Mouse (Mus musculus) heart, embryonic 15.5 days (tissue): ENCODE measurements around the gene Zfp14. TPM values are rescaled to one million over a fixed set of nuclear protein-coding genes. Genes with fewer than 3 reads are reported as not detected.

Experiments
- ATAC-seq: fragments of 200-750 bp; cut with Nextera tagmentation; replicated peaks from 2 replicates; pipeline ENCODE4 v1.8.0; 2017; ENCODE audit warnings: low read depth, moderate TSS enrichment; ENCODE audit not compliant: insufficient number of reproducible peaks, insufficient read depth, low FRiP score
- H3K27ac ChIP-seq: fragments of 300-500 bp; sonication (generic); 2 replicates; pipeline ENCODE4 v1.5.1; 2015; ENCODE audit warnings: mild to moderate bottlenecking, inconsistent platforms
- H3K27me3 ChIP-seq: fragments of 300-500 bp; sonication (generic); 2 replicates; pipeline ENCODE4 v1.6.1; 2015; ENCODE audit warnings: inconsistent platforms
- H3K36me3 ChIP-seq: fragments of 300-500 bp; sonication (generic); 2 replicates; pipeline ENCODE4 v1.6.1; 2015; ENCODE audit warnings: mild to moderate bottlenecking, inconsistent platforms
- H3K4me1 ChIP-seq: fragments of 300-500 bp; sonication (generic); replicated peaks from 2 replicates; pipeline ENCODE4 v1.6.1; 2015; ENCODE audit warnings: inconsistent platforms
- H3K4me2 ChIP-seq: fragments of 300-500 bp; sonication (generic); 2 replicates; pipeline ENCODE4 v1.6.1; 2015; ENCODE audit warnings: inconsistent platforms, mild to moderate bottlenecking, moderate library complexity
- H3K4me3 ChIP-seq: fragments of 300-500 bp; sonication (generic); 2 replicates; pipeline ENCODE4 v1.5.1; 2015; ENCODE audit warnings: mild to moderate bottlenecking, inconsistent platforms
- H3K9ac ChIP-seq: fragments of 300-500 bp; sonication (generic); 2 replicates; pipeline ENCODE4 v1.6.1; 2015; ENCODE audit warnings: mild to moderate bottlenecking, inconsistent platforms
- H3K9me3 ChIP-seq: fragments of 300-500 bp; sonication (generic); replicated peaks from 2 replicates; pipeline ENCODE4 v1.6.1; 2016; ENCODE audit warnings: inconsistent platforms
- WGBS: fragments of 180-500 bp; shearing (Covaris S2); methylation state at CpG from one replicate; pipeline ENCODE4 v1.1.7; 2015; ENCODE audit warnings: mixed read lengths; 5-methylcytosine and 5-hydroxymethylcytosine counted together
- polyA plus RNA-seq: library from polyadenylated mRNA; unstranded; fragments of >200 nt; fragmentation: Nextera tagmentation; extraction: Ambion mirVana; gene quantifications from 2 replicates; pipeline ENCODE4 v1.2.1, GENCODE M21; 2015

Zfp14 gene
- polyA plus RNA-seq, 1 experiment from 2014 or later, result 3.3 TPM

DNA sequence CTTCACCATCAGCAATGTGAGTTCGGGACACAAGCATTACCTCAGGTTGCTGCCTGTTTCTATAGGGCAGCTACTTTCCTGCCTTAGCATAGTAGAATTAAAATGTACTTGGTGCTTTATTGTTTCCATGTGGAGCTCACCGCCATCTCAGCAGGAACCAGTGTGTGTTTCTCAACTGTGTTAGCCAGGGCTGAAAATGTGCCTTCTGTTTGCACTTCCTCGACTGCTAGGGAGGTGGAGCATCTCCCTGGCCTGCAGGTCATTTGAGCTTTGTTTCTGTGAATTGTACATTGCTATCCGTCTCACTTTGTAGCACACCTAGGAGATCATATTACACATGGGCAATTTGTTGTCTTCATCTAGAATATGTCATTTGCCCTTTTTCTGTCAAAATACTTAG lies 23.8 kb downstream of the Zfp14 start:
- Histone ChIP-seq H3K27ac (no peak overlapping the region), H3K9me3 (no peaks in the 10 kb centered on the region), H3K36me3 (peaks cover 50% of the 10 kb centered on the region), H3K4me3 (no peak overlapping the region), H3K9ac (no peak overlapping the region), H3K4me1 (0 out of 2 replicates have a peak, but pooled peaks cover 3% of the 10 kb centered on the region), H3K4me2 (no peak overlapping the region), H3K27me3 (no peaks in the 10 kb centered on the region)
- no peak for ATAC-seq
- 78% methylated on average over 4 of the region's 4 CpGs for WGBS

DNA sequence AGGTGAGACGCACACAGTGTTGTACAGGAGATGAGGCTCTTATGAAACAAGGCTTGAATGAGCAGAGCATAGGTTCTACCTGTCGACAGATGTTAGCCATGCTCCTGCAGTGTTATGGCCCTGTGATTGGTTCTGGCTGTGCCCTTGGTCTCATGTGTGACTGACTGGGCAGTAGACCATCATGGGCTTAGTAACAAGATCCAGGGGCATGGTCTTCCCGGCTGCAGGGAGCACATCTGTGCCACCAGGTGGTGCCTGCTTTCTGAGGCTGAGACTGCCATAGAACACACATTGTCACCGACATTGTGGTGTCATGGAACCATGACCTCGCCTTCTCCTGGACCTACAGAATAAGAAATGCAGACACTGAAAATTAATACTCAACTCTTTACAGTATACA lies 25.8 kb downstream of the Zfp14 start:
- ATAC-seq, result no peak
- no peaks in the 10 kb centered on the region for H3K27me3 ChIP-seq
- no peak overlapping the region for H3K27ac ChIP-seq
- H3K36me3 ChIP-seq, result peaks cover 67% of the 10 kb centered on the region
- no peaks in the 10 kb centered on the region for H3K9me3 ChIP-seq
- H3K9ac ChIP-seq, result no peak overlapping the region
- WGBS, result 77% methylated on average over 5 of the region's 5 CpGs
- no peak overlapping the region for H3K4me2 ChIP-seq
- H3K4me1 ChIP-seq, result 0 out of 2 replicates have a peak, but pooled peaks cover 3% of the 10 kb centered on the region
- no peak overlapping the region for H3K4me3 ChIP-seq

DNA sequence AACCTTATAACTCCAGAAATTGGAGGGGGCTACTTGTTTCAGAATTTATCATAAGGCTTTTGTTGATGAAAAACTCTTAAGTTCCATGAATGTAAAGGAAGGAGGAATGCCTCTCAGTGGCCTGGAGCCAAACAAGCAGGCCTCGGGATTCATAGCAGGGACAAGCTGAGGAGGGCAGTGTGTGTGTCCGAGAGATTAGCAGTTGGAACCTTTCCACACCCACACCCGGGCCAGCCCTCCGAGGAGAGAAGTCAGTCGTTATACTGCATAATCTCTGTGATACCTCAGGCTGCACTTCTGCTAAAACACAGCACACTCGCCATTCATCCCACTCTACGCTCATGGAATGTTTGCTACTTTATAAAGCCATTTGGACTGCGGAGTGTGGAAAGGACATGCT lies 27.4 kb downstream of the Zfp14 start:
- Histone ChIP-seq H3K9ac (no peak overlapping the region), H3K27ac (no peak overlapping the region), H3K27me3 (no peaks in the 10 kb centered on the region), H3K4me2 (no peak overlapping the region), H3K4me1 (0 out of 2 replicates have a peak, but pooled peaks cover 3% of the 10 kb centered on the region), H3K4me3 (no peak overlapping the region), H3K9me3 (no peaks in the 10 kb centered on the region), H3K36me3 (peaks cover 80% of the 10 kb centered on the region)
- 59% methylated on average over 8 of the region's 8 CpGs for WGBS
- ATAC-seq, result no peak

DNA sequence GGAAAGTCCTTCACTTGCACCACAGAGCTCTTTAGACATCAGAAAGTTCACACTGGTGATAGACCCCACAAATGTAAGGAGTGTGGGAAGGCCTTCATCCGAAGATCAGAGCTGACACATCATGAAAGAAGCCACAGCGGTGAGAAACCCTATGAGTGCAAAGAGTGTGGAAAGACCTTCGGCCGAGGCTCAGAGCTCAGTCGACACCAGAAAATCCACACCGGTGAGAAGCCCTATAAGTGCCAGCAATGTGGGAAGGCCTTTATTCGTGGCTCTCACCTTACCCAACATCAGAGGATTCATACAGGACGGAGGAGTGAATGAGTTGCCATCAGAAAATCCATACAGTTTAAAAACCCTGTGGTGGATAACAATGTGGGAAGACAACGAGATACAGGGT lies 27.9 kb downstream of the Zfp14 start:
- WGBS, result 89% methylated on average over 9 of the region's 9 CpGs

DNA sequence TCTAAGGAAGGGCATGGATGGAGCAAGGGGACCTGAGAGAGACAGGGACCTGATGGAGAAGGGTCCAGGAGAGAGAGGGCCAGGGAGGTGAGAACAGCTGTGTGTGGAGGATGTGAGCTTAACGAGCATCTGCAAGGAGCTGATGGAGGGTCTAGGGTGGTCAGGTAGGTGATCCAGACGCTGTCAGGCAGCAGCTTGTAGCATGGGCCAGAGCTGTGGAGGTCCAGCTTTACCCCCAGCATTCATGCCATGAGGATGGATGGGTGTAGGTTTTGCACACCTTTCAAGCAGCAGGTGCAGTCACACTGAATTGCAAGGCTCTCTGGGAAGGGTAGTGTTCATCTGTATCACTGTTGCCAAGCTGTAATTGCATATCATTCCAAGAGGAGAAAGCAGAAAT lies 31.6 kb downstream of the Zfp14 start:
- ATAC-seq, result no peak
- 83% methylated on average over 2 of the region's 2 CpGs for WGBS
- H3K9me3 ChIP-seq, result no peaks in the 10 kb centered on the region

More for the DNA sequence above, 27.9 kb downstream of the Zfp14 start:
- Histone ChIP-seq H3K4me2 (no peak overlapping the region), H3K9me3 (no peaks in the 10 kb centered on the region), H3K4me3 (no peak overlapping the region), H3K4me1 (0 out of 2 replicates have a peak, but pooled peaks cover 3% of the 10 kb centered on the region), H3K27ac (no peak overlapping the region), H3K36me3 (peaks cover 85% of the 10 kb centered on the region), H3K9ac (no peak overlapping the region), H3K27me3 (no peaks in the 10 kb centered on the region)
- ATAC-seq, result no peak

DNA sequence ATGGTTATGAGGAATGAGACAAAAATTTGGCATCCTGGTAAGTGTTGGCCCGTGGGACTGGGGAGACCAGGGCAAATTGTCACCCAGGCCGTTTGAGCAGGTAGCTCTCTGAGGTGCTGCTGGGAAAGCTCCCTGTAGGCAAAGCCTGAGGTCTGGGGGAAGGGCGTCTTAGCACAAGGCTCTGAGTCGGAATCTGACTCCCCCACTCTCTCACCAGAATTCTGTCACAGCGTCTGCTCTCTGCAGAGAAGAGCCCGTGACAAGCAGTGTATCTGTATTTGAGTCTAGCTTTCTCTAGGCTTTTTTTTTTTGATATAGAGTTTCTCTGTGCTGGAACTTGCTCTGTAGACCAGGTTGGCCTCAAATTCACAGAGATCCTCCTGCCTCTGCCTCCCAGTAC lies 34.0 kb downstream of the Zfp14 start:
- no peak overlapping the region for H3K4me3 ChIP-seq
- ATAC-seq, result no peak
- no peaks in the 10 kb centered on the region for H3K4me1 ChIP-seq
- H3K9ac ChIP-seq, result no peak overlapping the region
- no peaks in the 10 kb centered on the region for H3K27me3 ChIP-seq
- no peak overlapping the region for H3K27ac ChIP-seq
- no peaks in the 10 kb centered on the region for H3K9me3 ChIP-seq
- 90% methylated on average over 6 of the region's 6 CpGs for WGBS
- peaks cover 85% of the 10 kb centered on the region for H3K36me3 ChIP-seq
- no peak overlapping the region for H3K4me2 ChIP-seq

More for the DNA sequence above, 31.6 kb downstream of the Zfp14 start:
- Histone ChIP-seq H3K9ac (no peak overlapping the region), H3K27me3 (no peaks in the 10 kb centered on the region), H3K27ac (no peak overlapping the region), H3K4me2 (no peak overlapping the region), H3K36me3 (peaks cover 91% of the 10 kb centered on the region), H3K4me1 (0 out of 2 replicates have a peak, but pooled peaks cover 3% of the 10 kb centered on the region), H3K4me3 (no peak overlapping the region)

DNA sequence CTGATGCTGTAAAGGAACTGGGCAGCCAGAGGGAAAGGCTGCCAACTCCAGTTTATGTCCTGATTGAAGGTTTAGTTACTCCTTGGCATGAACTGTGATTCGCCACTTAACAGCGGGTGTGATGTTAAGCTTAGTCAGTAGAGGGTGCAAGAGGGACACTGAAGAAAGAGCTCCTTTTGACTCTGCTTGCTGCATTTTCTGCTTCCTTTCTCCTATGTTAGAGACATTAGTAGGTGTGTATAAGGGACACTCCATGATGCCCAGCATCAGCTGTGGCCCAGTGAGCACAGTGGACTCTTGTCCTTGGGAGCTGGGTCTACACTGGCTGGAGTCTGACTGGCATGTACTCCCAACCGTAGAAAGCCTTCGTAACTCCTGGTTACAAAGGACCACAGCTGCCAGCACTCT lies 38.2 kb downstream of the Zfp14 start:
- Histone ChIP-seq H3K27ac (no peak overlapping the region), H3K9me3 (no peaks in the 10 kb centered on the region), H3K36me3 (peaks cover 64% of the 10 kb centered on the region), H3K4me3 (no peak overlapping the region), H3K4me2 (no peak overlapping the region), H3K9ac (no peak overlapping the region), H3K4me1 (no peaks in the 10 kb centered on the region), H3K27me3 (no peaks in the 10 kb centered on the region)
- WGBS, result 79% methylated on average over 4 of the region's 4 CpGs
- ATAC-seq, result no peak; the same call in 1 of the 2 replicates

DNA sequence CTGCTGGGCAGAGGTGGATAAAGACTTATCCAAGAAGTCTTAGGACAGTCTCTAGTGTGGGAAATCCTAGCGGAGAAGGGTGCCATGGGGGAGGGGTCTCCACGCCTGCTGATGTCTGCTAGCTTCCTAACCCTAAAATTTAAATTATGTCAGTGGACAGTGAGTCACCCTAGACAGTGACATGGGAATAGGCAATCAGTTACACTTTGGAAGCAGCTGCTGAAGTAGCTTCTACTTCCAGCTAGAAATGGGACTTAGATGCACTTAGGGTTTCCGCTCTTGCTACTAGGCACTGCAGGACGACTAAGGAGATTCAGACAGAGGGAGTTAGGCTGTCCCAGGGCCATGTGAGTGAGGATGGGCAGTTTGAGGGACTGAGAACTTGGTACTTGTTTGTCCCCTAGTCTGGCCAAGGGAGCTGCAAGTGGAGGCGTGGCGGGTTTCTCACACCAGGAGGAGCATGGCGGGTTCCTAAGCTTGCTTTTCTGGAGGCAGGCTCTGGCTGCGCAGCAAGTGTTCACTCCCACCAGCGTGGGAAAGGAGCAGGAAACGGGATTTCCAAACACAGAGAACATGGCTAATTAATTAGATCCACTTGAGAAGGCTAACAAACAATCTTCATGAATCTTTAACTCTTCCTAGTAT lies 40.5 kb downstream of the Zfp14 start:
- H3K27ac ChIP-seq, result no peak overlapping the region
- 82% methylated on average over 10 of the region's 10 CpGs for WGBS
- H3K9ac ChIP-seq, result no peak overlapping the region
- no peak for ATAC-seq
- no peaks in the 10 kb centered on the region for H3K9me3 ChIP-seq
- H3K4me2 ChIP-seq, result no peak overlapping the region
- H3K36me3 ChIP-seq, result peaks cover 57% of the 10 kb centered on the region
- no peak overlapping the region for H3K4me3 ChIP-seq
- H3K4me1 ChIP-seq, result no peaks in the 10 kb centered on the region
- no peaks in the 10 kb centered on the region for H3K27me3 ChIP-seq

DNA sequence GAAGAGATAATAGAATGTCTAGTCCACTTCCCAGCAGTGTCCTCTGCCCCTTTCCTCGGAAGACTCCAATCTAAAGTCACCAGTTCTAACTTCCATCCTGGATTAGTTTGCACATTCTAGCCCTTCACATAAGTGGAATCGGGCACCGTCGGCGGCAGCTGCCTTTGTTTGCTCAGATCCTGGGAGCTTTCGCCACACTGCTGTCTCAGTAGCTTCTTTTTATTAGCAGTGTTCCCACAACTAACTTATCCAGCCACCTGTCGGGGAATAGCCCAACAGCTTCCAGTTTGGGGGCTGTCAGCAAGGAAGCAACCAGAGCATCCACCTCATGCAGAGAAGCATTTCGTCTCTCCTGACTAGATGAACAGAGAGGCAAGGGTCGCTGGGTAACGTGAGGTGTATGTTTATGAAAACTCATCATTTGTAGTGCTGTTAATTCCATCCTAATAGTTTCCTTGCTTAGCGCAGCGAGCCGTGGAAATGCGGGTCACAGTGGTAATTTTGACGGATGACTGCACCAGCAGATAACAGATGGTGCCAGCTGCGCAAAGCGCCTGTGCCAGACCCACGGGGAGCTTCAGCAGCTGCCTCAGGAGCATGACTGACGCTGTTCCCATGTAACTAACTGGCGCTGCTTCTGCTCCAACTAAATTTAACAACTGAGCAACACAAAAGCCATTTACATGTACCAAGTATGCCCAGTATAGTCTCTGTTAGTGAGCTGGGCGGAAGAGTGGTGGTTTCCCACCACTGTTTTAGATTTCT lies 41.7 kb downstream of the Zfp14 start:
- Histone ChIP-seq H3K4me1 (no peaks in the 10 kb centered on the region), H3K36me3 (peaks cover 49% of the 10 kb centered on the region), H3K4me2 (no peak overlapping the region), H3K9me3 (no peaks in the 10 kb centered on the region), H3K4me3 (no peak overlapping the region), H3K9ac (no peak overlapping the region), H3K27me3 (no peaks in the 10 kb centered on the region), H3K27ac (0 out of 2 replicates have a peak overlapping the region, but pooled peaks have one; percentile 6)
- 70% methylated on average over 21 of the region's 21 CpGs for WGBS
- ATAC-seq, result no peak

DNA sequence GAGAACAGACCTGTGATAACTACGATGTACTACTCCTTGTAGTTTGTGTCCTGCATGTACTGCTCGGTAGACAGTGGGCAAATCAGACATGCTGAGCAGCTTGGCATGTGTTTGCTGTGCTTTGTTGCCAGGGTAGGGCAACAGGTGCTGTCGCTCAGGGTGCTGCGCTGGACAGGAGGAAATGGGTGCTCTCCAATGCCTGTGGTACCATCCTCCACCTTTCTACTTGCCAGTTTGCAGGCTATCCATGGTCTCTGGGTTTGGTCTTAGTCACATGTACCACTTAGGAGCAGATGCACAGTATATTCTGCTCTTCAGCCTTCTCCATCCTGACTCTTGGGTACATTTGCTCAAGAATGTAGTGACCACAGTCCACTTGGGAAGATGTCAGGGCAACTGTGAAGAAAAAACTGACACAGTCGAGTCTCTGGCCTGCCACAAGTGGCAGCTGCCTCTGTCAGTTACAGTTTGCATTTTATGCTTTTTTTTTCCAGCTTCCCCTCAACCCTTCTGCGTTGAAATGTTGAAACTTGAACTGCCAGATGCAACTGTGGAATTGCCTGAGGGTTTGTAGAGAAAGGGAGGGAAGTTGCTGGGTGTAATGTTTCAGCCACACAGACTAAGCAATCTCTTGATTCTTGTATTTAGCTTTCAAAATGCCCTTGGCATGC lies 43.0 kb downstream of the Zfp14 start:
- H3K9ac ChIP-seq, result no peak overlapping the region
- H3K27me3 ChIP-seq, result no peaks in the 10 kb centered on the region
- no peaks in the 10 kb centered on the region for H3K4me1 ChIP-seq
- WGBS, result 76% methylated on average over 6 of the region's 6 CpGs
- peaks cover 36% of the 10 kb centered on the region for H3K36me3 ChIP-seq
- no peak overlapping the region for H3K4me3 ChIP-seq
- no peak for ATAC-seq
- H3K9me3 ChIP-seq, result no peaks in the 10 kb centered on the region
- no peak overlapping the region for H3K4me2 ChIP-seq
- H3K27ac ChIP-seq, result no peak overlapping the region

DNA sequence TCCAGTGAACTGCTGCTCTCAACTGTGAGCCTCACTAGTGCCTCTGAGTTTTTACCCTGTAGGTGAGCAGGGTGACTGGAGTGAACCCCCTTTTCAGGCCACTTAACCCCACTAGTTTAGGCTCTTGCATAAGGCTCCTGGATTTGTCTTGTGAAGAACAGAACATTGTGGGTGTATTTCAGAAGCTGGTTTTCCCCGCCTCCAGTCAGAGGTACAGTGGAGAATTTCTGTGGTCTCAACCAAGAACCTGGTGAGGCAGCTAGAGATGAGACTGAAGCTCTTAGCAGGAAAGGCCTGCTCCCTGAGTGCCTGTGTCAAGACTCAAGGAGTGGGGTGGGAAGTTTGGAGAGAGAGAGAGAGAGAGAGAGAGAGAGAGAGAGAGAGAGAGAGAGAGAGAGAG lies 43.6 kb downstream of the Zfp14 start:
- peaks cover 36% of the 10 kb centered on the region for H3K36me3 ChIP-seq

More for the DNA sequence above, 43.6 kb downstream of the Zfp14 start:
- Histone ChIP-seq H3K9me3 (no peaks in the 10 kb centered on the region), H3K4me1 (no peaks in the 10 kb centered on the region), H3K9ac (no peak overlapping the region), H3K4me2 (no peak overlapping the region), H3K4me3 (no peak overlapping the region), H3K27me3 (no peaks in the 10 kb centered on the region), H3K27ac (no peak overlapping the region)
- WGBS, result 93% methylated on average over 1 of the region's 1 CpGs
- ATAC-seq, result no peak
